Mouse (Mus musculus): ENCODE measurements around the gene Add3. TPM values are rescaled to one million over a fixed set of nuclear protein-coding genes. Genes with fewer than 3 reads are reported as not detected.
"Not testable (repeated sequence)": the region's sequence is repeated elsewhere in the genome, so short reads cannot be mapped to it uniquely, and the experiment has no call there.

The Add3 gene
- total and polyA plus RNA-seq, 3 experiments = 11.6 to 46.6 (median 43.1) TPM

DNA sequence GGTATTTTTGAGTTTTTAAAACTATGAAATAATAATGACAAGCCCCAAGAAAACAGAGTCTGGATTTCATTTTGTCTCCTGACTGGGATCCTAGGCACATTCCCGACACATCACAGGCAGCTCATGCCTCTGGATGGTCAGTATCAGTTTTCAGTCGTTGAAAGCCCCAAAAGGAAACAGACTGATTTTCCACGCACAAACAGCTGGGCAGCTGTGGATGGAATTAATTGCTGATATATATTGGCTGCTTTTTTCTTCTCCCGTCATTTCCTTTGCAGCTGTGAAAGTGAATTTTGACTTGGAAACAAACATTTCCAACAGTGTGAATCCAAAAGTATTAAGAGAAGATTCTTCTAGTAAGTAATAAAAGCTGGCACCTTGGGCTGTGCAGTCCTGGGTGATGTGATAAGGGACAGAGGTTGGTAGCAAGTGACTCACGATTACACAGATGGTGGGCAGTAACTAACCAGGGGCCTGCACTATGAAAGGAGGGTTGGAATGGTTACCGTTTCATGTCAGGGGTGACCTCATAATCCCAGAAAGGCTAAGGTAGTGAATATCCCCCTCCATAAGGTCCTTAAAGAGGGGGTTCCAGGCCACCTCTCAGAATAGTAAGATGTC is 51.7 kb downstream of the Add3 start:
- DNase-seq = no peak

GRCm38 (mm10) chr19:53193190-53193589 is 52.9 kb downstream of the Add3 start:
- no peak for DNase-seq

- peak; percentile 23 for DNase-seq
Measured at GRCm38 (mm10) chr19:53193964-53194582, 53.8 kb downstream of the Add3 start.

- no peak for DNase-seq
Measured at GRCm38 (mm10) chr19:53194751-53195520, 54.7 kb downstream of the Add3 start.

GRCm38 (mm10) chr19:53196961-53197360 is 56.7 kb downstream of the Add3 start:
- no peak for DNase-seq

- no peak for DNase-seq
Measured at GRCm38 (mm10) chr19:53197766-53198165, 57.5 kb downstream of the Add3 start.

- peak; percentile 28 for DNase-seq
Measured at GRCm38 (mm10) chr19:53198706-53199572, 58.7 kb downstream of the Add3 start.

DNA sequence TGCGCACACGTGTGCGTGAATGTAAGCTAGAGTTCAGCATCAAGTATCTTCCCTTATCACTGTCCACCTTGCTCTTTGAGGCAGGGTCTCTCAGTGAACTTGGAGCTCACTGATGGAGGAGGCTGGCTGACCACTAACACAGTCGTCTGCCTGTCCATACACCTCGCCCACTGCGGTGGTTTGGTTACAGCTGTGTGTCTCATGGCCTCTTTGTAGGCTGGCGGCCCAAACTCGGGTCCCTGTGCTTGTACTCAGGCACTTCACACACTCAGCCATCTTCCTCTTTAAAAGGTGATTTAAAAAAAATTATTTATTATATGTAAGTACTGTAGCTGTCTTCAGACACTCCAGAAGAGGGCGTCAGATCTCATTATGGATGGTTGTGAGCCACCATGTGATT is 59.5 kb downstream of the Add3 start:
- DNase-seq = no peak

DNA sequence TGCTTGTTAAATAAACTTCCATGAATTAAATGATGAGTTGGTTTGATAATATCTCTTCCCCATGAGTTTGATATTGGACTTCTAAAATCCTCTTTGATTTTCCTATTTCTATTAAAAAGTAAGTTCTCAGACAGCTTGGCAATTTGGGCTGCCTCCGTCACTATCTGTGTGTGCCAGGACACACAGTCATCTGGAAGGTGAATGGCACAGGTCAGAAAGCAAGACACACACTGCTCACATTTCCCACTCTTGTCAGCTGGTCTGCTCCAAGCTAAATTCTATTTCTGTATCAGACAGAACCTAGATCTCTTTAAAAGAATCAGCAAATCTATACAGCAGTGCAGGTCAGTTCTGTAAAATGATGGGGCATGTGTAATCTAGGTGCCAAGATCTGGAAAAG is 61.9 kb downstream of the Add3 start:
- DNase-seq = no peak

DNA sequence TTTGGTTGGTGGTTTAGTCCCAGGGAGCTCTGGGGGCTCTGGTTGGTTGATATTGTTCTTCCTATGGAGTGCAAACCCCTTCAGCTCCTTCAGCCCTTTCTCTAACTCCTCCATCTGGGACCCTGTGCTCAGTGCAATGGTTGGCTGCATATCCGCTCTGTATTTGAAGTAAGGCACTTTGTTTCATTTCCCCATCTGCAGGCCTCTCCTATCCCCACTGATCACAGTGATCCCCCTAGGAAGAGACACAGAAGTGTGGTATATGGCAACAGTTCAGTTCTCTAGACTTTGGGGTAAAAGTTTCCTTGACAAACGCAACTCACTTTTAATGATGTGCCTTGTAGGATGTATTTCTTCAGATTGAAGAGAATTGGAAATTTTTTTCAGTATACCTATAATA is 66.7 kb downstream of the Add3 start:
- no peak for DNase-seq

DNA sequence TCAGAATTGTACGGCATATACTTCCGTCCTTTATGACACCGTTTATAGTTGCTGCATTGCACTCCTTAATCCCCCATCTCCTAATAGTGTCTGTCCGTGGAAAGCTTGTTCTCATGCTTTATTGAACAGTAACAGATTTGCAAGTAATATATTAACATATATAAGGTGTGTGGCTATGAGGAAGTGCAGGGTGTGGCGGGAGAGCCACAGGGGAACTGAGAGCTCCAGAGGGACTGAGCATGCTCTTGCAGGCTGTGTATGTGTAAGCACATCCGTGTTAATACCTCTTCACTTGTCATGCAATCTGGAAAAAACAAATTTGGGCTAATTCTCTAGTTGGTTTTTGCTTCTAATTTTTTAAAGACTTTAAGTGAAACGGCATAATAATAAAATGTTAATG is 68.6 kb downstream of the Add3 start:
- no peak for DNase-seq

- DNase-seq = no peak
Measured at GRCm38 (mm10) chr19:53210251-53210650, 70.0 kb downstream of the Add3 start.

DNA sequence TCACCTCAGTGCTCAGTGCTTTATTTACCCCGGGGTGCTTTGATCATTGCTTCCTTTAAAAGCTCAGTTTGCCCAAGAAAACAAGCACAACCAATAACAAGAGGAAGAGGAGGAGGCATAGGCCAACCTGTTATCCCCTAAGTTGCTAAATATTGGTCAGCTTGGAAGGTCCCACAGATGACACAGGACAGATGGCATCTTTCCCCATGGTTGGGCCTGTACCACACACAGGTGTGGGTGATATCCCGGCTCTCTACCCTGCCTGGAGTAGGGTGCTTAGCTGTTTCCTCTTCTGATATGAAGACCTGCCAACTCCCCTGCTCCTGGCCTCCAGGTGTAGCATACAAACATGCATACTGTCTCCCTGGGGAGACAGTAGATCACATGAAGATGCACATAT is 75.1 kb downstream of the Add3 start:
- DNase-seq = no peak

DNA sequence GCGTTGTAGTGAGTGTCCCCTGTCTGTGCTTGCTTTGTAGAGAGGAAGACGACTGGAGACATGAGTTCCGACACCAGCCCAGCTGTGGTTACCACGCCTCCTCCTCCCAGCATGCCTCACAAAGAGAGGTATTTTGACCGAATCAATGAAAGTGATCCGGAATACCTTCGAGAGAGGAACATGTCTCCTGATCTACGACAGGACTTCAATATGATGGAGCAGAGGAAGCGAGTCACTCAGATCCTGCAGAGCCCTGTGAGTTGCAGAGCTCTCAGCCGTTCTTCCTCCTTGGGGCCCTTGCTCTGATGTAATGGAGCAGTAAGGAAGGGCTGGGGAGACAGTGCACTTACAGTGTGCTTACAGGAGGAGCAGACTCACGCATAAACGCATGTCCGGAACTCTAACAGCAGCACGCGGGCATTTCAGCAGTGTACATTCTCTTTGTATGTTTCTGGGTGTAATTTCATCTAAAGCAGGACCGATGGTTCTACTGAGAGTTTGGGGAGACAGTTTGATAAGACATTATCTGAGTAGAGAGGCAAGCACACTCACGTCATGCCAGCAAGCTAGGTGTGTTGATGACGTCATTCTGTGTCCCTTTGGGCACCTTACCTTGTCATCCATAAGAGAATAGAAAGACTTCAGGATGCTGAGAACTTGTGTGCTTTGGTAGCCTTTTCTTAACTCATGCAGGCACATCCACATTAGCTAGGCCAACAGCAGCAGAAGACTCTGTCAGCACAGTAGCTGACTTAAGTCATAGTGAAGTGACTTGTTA is 76.7 kb downstream of the Add3 start:
- no peak for DNase-seq

GRCm38 (mm10) chr19:53217837-53218236 is 77.6 kb downstream of the Add3 start:
- peak; percentile 76 for DNase-seq

DNA sequence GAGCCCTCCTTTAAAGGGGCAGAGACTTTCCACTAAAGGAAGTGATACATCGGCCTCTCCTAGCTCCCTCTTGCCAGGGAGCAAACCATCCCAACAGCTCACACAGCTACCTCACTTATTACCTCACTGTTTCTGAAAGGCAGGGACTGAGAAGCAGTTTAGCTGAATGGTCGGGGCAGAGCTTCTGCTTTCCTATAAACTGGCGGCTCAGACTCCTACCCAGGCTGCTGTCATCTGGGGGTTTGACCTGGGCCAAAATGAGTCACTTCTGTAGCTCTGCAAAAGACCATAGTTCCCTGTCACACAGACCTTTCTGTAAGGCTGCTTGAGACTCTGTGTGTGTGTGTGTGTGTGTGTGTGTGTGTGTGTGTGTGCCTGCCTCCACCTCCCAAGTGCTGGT is 79.1 kb downstream of the Add3 start:
- peak; percentile 54 for DNase-seq

GRCm38 (mm10) chr19:53221186-53221585 is 80.9 kb downstream of the Add3 start:
- no peak for DNase-seq

- DNase-seq = not testable (repeated sequence)
Measured at GRCm38 (mm10) chr19:53225249-53226070, 85.2 kb downstream of the Add3 start.

GRCm38 (mm10) chr19:53226651-53227050 is 86.4 kb downstream of the Add3 start:
- peak; percentile 74 for DNase-seq

DNA sequence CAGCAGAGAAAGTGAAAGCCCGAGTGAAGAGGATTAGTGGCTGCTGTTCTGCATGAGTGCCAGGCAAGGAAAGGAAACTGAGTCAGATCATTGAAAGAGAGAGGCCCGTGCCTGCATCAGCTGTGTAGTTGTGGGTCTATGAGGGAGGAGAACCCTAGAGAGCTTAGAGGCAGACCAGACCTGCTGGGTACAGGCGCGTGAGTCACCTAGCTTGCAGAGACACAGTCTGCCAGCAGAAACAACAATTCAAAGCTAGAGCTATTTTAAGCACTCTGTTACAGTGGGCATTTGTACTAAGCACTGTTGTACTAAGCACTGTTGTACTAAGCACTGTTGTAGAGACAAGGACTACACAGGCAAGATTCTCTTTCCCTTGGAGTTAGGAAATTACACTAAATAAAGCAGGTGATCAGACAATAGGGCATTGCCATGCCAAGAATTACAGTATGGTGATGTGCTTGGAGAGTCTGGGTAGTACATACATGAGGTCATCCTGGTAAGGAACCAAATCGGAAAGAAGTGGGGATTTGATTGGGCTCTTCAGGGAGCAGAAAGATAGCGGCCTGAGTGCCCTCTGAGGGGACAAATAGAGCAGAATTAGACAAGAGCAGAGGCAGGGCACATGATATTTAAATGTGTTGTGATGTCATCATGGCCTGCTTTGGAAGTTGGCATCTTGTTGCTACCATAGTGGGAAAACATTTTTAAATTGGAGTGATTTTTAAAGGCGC is 88.0 kb downstream of the Add3 start:
- peak; percentile 31 for DNase-seq

Data from adrenal gland, adult 2 months (tissue).